Mouse (Mus musculus): ENCODE data around the gene Cdh23. TPM values are rescaled to one million over a fixed set of nuclear protein-coding genes. Genes with fewer than 3 reads are reported as not detected.

The Cdh23 gene
- polyA plus RNA-seq, 1 experiment = 4.6 TPM

DNA sequence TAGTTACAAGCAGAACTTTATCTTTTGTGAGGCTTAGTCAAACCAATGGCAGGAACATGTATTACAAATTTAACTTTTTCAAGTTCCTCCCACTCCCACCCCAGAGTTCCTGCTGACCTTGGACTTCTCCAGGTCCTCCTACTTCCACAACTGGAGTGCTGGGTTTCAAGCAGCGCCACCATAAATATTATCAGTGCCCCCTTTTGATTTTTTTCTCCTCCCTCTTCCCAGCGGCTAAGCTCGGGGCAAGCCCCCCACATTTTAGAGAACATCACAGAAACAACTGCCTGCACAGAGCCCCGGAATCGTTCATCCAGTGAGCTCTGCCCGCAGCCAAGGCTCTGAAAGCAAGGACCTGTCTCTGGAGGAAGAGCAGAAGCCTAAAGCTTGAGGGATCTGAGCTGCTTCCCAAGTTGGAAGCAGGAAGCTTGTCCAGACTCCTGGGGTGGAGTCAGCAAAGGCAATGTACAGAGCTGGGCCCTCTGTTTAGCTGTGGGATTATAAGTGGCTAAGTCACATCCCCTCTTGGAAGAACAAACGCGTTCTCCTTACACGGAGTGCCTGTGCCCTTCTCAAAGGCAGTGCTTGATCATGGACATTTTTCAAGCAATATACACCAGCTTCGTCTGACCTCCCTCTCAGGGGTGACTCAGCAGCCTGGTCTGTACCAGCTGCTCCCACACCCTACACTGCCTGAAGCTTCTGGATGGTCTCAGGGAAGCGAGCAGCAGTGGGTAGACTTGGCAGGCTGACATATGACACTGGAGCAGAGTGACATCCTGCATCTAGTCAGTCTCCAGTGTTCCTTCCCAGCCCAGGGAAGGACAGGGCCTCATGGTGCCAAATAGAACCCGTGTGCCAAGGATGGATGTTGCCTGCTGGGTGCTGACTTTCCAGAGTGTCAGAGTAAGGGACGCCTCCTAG, 426.9 kb downstream of the Cdh23 start:
- no peak for DNase-seq (ENCODE audit: extremely low spot score in 1 of 2, low spot score in 1 of 2)

DNA sequence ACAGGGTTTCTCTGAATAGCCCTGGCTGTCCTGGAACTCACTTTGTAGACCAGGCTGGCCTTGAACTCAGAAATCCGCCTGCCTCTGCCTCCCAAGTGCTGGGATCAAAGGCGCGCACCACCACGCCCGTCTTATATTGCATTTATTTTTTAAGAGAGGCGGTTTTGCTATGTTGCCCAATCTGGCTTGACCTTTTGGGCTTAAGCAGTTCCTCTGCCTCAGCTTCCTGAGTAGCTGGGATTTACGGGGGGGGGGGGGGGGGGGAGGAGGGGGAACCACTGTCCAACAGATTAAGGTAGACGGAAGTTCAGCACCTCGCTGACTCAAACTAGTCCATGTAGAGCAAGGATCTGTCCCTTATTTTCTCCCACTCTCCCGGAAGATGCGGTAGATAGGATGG, 427.6 kb downstream of the Cdh23 start:
- no peak for DNase-seq (ENCODE audit: extremely low spot score in 1 of 2, low spot score in 1 of 2)

DNA sequence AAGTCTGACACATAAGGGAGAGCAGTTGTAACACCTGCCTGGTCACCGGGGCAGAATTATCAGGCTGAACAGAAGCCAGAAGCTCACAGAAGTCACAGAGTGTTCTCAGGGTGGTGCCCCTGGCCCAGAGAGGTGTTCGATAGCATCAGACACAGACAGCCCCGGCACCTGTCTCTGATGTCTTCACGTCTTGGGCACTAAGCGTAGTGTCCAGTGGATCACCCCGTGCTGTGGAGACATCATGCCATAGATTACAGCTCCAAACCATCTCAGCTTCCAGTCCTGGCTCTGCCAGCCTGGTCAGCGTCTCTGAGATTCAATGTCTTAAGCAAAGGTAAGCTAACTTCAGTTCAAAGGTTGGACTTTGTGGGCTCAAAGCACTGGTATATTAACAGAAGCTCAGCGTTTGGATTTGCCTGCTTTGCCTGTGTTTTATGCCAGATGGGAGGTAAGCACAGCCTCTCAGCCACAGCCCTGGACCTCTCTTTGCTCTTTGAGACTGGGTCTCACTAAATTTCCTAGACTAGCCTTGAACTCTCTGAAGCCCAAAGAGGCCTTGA, 429.4 kb downstream of the Cdh23 start:
- no peak for DNase-seq (ENCODE audit: extremely low spot score in 1 of 2, low spot score in 1 of 2)

DNA sequence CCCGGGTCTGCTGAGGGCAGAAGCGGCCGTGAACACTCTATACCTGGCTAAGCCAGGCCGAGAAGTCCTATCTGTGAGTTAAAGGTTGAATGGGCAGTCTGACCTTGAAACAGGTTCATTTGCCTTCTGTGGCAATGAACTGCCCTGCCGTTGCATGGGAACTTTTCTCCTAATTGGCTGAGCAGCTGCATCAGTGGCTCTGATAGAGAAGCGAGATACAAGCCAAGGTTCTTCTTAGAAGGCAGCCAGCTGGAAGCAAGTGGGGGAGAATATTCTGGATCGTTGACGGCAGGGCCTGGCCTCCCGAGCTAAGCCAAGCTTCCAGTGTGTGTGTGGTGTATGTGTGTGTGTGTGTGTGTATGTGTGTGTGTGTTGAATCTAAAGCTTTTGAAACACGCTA, 431.0 kb downstream of the Cdh23 start:
- no peak for DNase-seq (ENCODE audit: extremely low spot score in 1 of 2, low spot score in 1 of 2)

DNA sequence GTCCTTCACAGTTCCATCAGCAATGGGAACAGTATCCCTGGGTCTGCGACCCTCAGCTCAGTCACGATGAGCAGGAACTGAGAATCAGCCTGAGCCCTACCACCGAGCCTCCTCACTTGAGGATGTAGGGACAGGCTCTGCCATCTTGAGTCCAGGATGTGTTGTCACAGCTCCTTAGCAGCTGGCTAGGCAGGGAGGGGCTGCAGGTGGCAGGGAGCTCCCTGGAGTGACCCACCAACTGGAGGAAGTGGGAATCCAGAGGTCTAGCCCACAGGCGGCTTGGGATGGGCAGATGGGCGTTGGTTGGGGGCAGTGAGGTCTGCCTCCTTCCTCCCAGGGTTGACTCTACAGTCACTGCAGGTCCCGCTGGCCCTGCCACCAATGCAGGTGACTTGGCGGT, 432.9 kb downstream of the Cdh23 start:
- DNase-seq (ENCODE audit: extremely low spot score in 1 of 2, low spot score in 1 of 2) = no peak

DNA sequence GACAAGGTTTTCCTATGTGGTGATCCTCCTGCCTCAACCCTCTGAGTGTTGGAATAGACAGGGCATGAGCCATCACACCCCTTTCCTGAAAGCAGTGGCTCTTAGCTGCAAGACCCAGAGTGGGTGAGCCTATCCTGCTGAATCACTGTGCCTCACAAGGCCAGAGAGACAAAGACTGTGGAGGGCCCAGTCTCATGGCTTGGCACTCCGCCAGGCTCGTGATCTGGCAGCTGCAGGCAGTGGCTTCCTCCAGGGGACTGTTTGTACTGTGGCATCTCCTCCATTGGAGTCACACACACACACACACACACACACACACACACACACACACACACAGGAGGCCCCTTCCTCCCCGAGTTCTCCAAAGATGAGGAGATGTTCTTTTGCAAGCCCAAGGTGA, 433.9 kb downstream of the Cdh23 start:
- DNase-seq (ENCODE audit: extremely low spot score in 1 of 2, low spot score in 1 of 2) = peak in 1 of 2 experiments; percentile 78

DNA sequence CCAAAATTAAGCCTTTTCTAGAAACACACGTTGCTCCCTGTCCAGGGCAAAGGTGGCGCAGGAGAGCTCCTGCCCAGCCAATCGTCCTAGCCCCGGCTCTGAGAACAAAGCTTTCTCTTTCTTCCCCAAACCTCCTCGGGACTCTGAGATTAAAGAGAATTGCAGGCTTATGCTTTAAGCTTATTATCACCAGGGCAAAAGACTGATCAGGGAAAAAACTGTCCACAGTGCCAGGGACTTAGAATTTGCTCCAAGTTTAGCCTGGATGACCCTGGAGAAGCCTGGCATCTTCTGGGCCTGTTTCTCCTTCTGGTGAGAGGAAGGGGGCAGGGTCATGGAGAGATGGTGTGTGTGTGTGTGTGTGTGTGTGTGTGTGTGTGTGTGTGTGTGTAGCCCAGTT, 434.8 kb downstream of the Cdh23 start:
- no peak for DNase-seq (ENCODE audit: extremely low spot score in 1 of 2, low spot score in 1 of 2)

DNA sequence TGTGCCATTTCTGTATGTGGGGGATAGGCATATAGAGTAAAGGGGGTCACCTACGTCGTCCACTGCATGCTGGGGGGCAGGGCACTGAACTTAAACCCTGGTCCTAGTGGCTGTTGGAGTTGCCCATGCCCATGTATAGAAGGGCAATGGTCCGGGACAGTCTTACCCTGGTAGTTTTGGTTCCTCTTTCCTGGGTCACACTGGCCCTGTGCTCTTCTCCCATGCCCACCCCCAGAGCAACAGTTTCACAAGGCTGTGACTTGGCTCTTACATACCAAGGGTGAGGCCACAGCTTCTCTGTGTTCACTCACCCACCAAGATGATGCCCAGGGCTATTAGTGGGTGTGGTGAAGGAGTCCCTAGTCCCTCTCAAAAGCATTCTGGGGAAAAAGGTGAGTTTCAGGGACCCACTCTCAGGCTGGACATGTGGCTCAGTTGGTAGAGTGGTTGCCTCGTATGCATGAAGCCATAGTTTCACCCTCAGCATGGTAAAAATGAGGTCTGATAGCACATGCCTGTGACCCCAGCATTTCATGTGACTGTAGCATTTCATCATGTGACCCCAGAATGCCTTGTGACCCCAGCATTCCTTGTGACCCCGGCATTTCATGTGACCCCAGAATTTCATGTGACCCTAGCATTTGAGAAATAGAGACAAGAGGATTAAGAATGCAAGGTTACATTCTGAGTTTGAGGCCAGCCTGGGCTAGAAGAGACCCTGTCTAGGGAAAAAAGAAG, 435.6 kb downstream of the Cdh23 start:
- no peak for DNase-seq (ENCODE audit: extremely low spot score in 1 of 2, low spot score in 1 of 2)

DNA sequence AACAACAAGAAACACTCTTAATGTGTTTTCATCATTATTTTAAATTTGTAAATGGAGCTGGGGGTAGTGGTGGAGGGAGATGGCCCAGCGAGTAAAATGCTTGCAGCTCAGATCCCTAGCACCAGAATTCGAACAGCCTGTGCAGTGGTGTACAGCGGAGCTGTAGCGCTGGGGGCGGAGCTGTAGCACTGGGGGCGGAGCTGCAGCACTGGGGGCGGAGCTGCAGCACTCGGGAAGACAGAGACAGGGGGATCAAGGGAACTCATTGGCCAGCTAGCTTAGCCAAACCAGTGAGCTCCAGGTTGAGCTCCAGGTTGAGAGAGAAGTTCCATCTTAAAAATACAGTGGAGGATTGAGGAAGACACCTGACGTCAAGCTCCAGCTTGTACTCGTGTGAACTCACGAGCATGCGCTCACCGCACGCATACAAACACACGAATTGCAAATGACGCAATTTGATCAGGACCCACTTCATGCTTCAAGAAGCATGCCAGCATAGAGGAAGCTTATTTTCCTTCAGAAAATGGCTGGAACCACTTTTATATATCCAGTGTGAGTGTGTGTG, 438.9 kb downstream of the Cdh23 start:
- no peak for DNase-seq (ENCODE audit: extremely low spot score in 1 of 2, low spot score in 1 of 2)

DNA sequence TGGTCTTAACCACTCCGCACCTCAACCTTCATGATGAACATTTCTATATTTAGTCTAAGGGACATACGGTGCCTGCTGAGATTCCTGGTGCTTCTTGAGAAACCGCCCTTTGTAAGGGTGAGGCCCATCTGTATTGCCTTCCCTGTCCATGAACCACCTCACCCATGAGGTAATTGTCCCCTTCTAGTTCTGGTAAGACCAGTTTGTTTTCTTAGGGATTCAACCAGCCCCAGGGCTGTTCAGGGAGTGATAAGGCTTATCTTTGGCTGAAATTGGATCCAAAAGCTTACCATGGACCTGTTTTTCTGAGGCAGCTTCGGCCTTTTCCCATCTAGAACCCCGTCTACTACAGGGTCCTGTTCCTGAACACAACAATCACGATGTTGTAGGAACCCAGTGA, 440.2 kb downstream of the Cdh23 start:
- DNase-seq (ENCODE audit: extremely low spot score in 1 of 2, low spot score in 1 of 2) = no peak

Other genes starting within 250 kb of the Cdh23 start
- gene Slc29a3, start 56.3 kb upstream of the Cdh23 start, polyA plus RNA-seq (2012; rRNA removed) = 7.5 and 8.0 TPM in 2 replicates
- gene Unc5b, start 135.1 kb upstream of the Cdh23 start, polyA plus RNA-seq (2012; rRNA removed) = 7.2 and 7.4 TPM in 2 replicates

Measured in frontal cortex, adult 2 months (tissue).